Mouse (Mus musculus) hindbrain, embryonic 10.5 days (tissue): ENCODE data around the gene Foxa2. TPM values are rescaled to one million over a fixed set of nuclear protein-coding genes. Genes with fewer than 3 reads are reported as not detected.

Experiments used
- DNase-seq: peaks from one replicate; pipeline ENCODE4 v3.0.0-alpha.2; 2017; ENCODE audit warnings: low spot score
- H3K27ac ChIP-seq: fragments of 300-500 bp; sonication (generic); 2 replicates; pipeline ENCODE4 v1.5.1; 2016; ENCODE audit warnings: mild to moderate bottlenecking, moderate library complexity
- H3K27me3 ChIP-seq: fragments of 300-500 bp; sonication (generic); 2 replicates; pipeline ENCODE4 v1.6.1; 2016; ENCODE audit warnings: mild to moderate bottlenecking; ENCODE audit not compliant: poor library complexity, insufficient read depth, severe bottlenecking
- H3K36me3 ChIP-seq: fragments of 300-500 bp; sonication (generic); 2 replicates; pipeline ENCODE4 v1.6.1; 2016; ENCODE audit warnings: mild to moderate bottlenecking, moderate library complexity
- H3K4me1 ChIP-seq: fragments of 300-500 bp; sonication (generic); replicated peaks from 2 replicates; pipeline ENCODE4 v1.6.1; 2016; ENCODE audit warnings: mild to moderate bottlenecking
- H3K4me3 ChIP-seq: fragments of 300-500 bp; sonication (generic); 2 replicates; pipeline ENCODE4 v1.5.1; 2016; ENCODE audit warnings: mild to moderate bottlenecking, moderate library complexity
- H3K9me3 ChIP-seq: fragments of 300-500 bp; sonication (generic); 2 replicates; pipeline ENCODE4 v1.6.1; 2016; ENCODE audit warnings: mild to moderate bottlenecking, moderate library complexity
- WGBS: fragments of 180-500 bp; shearing (Covaris S2); methylation state at CpG from one replicate; pipeline ENCODE4 v1.1.7; 2016; 5-methylcytosine and 5-hydroxymethylcytosine counted together
- polyA plus RNA-seq: library from polyadenylated mRNA; unstranded; fragments of >200 nt; fragmentation: Nextera tagmentation; extraction: Ambion mirVana; gene quantifications from 2 replicates; pipeline ENCODE4 v1.2.1, GENCODE M21; 2016

Foxa2 gene
- polyA plus RNA-seq, 1 experiment from 2014 or later = 6.4 TPM

- H3K36me3 ChIP-seq = no peaks in the 10 kb centered on the region
- no peaks in the 10 kb centered on the region for H3K9me3 ChIP-seq
- H3K27me3 ChIP-seq = peaks cover 100% of the 10 kb centered on the region
- peak; percentile 48 for DNase-seq
- H3K4me1 ChIP-seq = peaks cover 40% of the 10 kb centered on the region
- peak overlapping the region; percentile 68 for H3K27ac ChIP-seq
- H3K4me3 ChIP-seq = peak overlapping the region; percentile 41
- WGBS = under 1% methylated on average over 26 of the region's 26 CpGs
Measured at GRCm38 (mm10) chr2:148044877-148045539, 1.8 kb downstream of the Foxa2 start.

GRCm38 (mm10) chr2:148043976-148044876 lies 2.5 kb downstream of the Foxa2 start:
- H3K4me3 ChIP-seq = peak overlapping the region; percentile 41
- WGBS = 1% methylated on average over 71 of the region's 71 CpGs
- H3K4me1 ChIP-seq = peaks cover 40% of the 10 kb centered on the region
- DNase-seq = peak; percentile 61
- peaks cover 100% of the 10 kb centered on the region for H3K27me3 ChIP-seq
- no peaks in the 10 kb centered on the region for H3K36me3 ChIP-seq
- H3K27ac ChIP-seq = peak overlapping the region; percentile 68
- no peaks in the 10 kb centered on the region for H3K9me3 ChIP-seq

- Histone ChIP-seq H3K27me3 (peaks cover 100% of the 10 kb centered on the region), H3K4me3 (peak overlapping the region; percentile 41), H3K36me3 (no peaks in the 10 kb centered on the region), H3K9me3 (no peaks in the 10 kb centered on the region), H3K4me1 (peaks cover 36% of the 10 kb centered on the region), H3K27ac (no peak overlapping the region; the same call in 1 of the 2 replicates)
- DNase-seq = peak; percentile 60
- WGBS = 6% methylated on average over 17 of the region's 17 CpGs
Measured at GRCm38 (mm10) chr2:148043271-148043975, 3.3 kb downstream of the Foxa2 start.

GRCm38 (mm10) chr2:148042126-148042640 lies 4.6 kb downstream of the Foxa2 start:
- H3K27me3 ChIP-seq = peaks cover 100% of the 10 kb centered on the region
- no peaks in the 10 kb centered on the region for H3K9me3 ChIP-seq
- H3K36me3 ChIP-seq = no peaks in the 10 kb centered on the region
- peaks cover 36% of the 10 kb centered on the region for H3K4me1 ChIP-seq
- DNase-seq = no peak
- 4% methylated on average over 3 of the region's 3 CpGs for WGBS
- no peak overlapping the region for H3K27ac ChIP-seq
- H3K4me3 ChIP-seq = no peak overlapping the region

- Histone ChIP-seq H3K36me3 (no peaks in the 10 kb centered on the region), H3K27me3 (peaks cover 100% of the 10 kb centered on the region), H3K9me3 (no peaks in the 10 kb centered on the region), H3K4me3 (no peak overlapping the region), H3K4me1 (peaks cover 35% of the 10 kb centered on the region), H3K27ac (no peak overlapping the region)
- no peak for DNase-seq
- WGBS = 1% methylated on average over 5 of the region's 5 CpGs
Measured at GRCm38 (mm10) chr2:148041381-148041780, 5.4 kb downstream of the Foxa2 start.

- Histone ChIP-seq H3K4me1 (peaks cover 26% of the 10 kb centered on the region), H3K36me3 (no peaks in the 10 kb centered on the region), H3K4me3 (peak overlapping the region; percentile 38; the same call in 1 of the 2 replicates), H3K9me3 (no peaks in the 10 kb centered on the region), H3K27ac (peak overlapping the region; percentile 57; the same call in 1 of the 2 replicates), H3K27me3 (peaks cover 100% of the 10 kb centered on the region)
- peak; percentile 65 for DNase-seq
- WGBS = 1% methylated on average over 37 of the region's 37 CpGs
Measured at GRCm38 (mm10) chr2:148040236-148041121, 6.3 kb downstream of the Foxa2 start.

GRCm38 (mm10) chr2:148039351-148040235 lies 7.2 kb downstream of the Foxa2 start:
- H3K36me3 ChIP-seq = no peaks in the 10 kb centered on the region
- DNase-seq = peak; percentile 66
- H3K27me3 ChIP-seq = peaks cover 100% of the 10 kb centered on the region
- H3K27ac ChIP-seq = peak overlapping the region; percentile 57; the same call in 1 of the 2 replicates
- peaks cover 17% of the 10 kb centered on the region for H3K4me1 ChIP-seq
- no peaks in the 10 kb centered on the region for H3K9me3 ChIP-seq
- WGBS = under 1% methylated on average over 53 of the region's 53 CpGs
- H3K4me3 ChIP-seq = peak overlapping the region; percentile 38

- Histone ChIP-seq H3K36me3 (no peaks in the 10 kb centered on the region), H3K4me1 (peaks cover 10% of the 10 kb centered on the region; the same call in 1 of the 2 replicates), H3K27me3 (peaks cover 100% of the 10 kb centered on the region), H3K9me3 (no peaks in the 10 kb centered on the region), H3K4me3 (peak overlapping the region; percentile 38), H3K27ac (peak overlapping the region; percentile 57; the same call in 1 of the 2 replicates)
- DNase-seq = peak; percentile 58
- under 1% methylated on average over 42 of the region's 42 CpGs for WGBS
Measured at GRCm38 (mm10) chr2:148038366-148039310, 8.1 kb downstream of the Foxa2 start.

GRCm38 (mm10) chr2:148036611-148037160 lies 10.1 kb downstream of the Foxa2 start:
- H3K4me1 ChIP-seq = peaks cover 10% of the 10 kb centered on the region; the same call in 1 of the 2 replicates
- H3K9me3 ChIP-seq = no peaks in the 10 kb centered on the region
- no peak overlapping the region for H3K4me3 ChIP-seq
- peaks cover 99% of the 10 kb centered on the region for H3K27me3 ChIP-seq
- under 1% methylated on average over 4 of the region's 4 CpGs for WGBS
- no peaks in the 10 kb centered on the region for H3K36me3 ChIP-seq
- no peak overlapping the region for H3K27ac ChIP-seq
- DNase-seq = peak; percentile 20
